Mouse (Mus musculus) stomach, embryonic 16.5 days (tissue): ENCODE data around the gene Klhl36. TPM values are rescaled to one million over a fixed set of nuclear protein-coding genes. Genes with fewer than 3 reads are reported as not detected.
"Not testable (repeated sequence)": the region's sequence is repeated elsewhere in the genome, so short reads cannot be mapped to it uniquely, and the experiment has no call there.

Source experiments
- ATAC-seq: fragments of 200-750 bp; cut with Nextera tagmentation; 2 replicates; pipeline ENCODE4 v1.8.0; 2017; ENCODE audit warnings: moderate number of reproducible peaks, moderate TSS enrichment; ENCODE audit not compliant: insufficient read depth, low FRiP score
- H3K27ac ChIP-seq: fragments of 300-500 bp; sonication (generic); 2 replicates; pipeline ENCODE4 v1.5.1; 2014; ENCODE audit warnings: low read length
- H3K27me3 ChIP-seq: fragments of 300-500 bp; sonication (generic); 2 replicates; pipeline ENCODE4 v1.6.1; 2014; ENCODE audit warnings: low read length, control low read depth, mixed read lengths; ENCODE audit not compliant: control insufficient read depth, insufficient read depth
- H3K36me3 ChIP-seq: fragments of 300-500 bp; sonication (generic); 2 replicates; pipeline ENCODE4 v1.6.1; 2014; ENCODE audit warnings: low read length; ENCODE audit not compliant: control insufficient read depth, insufficient read depth
- H3K4me1 ChIP-seq: fragments of 300-500 bp; sonication (generic); 2 replicates; pipeline ENCODE4 v1.6.1; 2014; ENCODE audit warnings: low read length, control low read depth, mixed read lengths; ENCODE audit not compliant: control insufficient read depth, insufficient read depth
- H3K4me2 ChIP-seq: fragments of 300-500 bp; sonication (generic); 2 replicates; pipeline ENCODE4 v1.6.1; 2014; ENCODE audit warnings: low read depth, low read length, mixed read lengths
- H3K4me3 ChIP-seq: fragments of 300-500 bp; sonication (generic); replicated peaks from 2 replicates; pipeline ENCODE4 v1.5.1; 2014; ENCODE audit warnings: mild to moderate bottlenecking, low read length
- H3K9ac ChIP-seq: fragments of 300-500 bp; sonication (generic); 2 replicates; pipeline ENCODE4 v1.6.1; 2014; ENCODE audit warnings: low read length
- H3K9me3 ChIP-seq: fragments of 300-500 bp; sonication (generic); replicated peaks from 2 replicates; pipeline ENCODE4 v1.6.1; 2016; ENCODE audit warnings: low read length, control low read depth; ENCODE audit not compliant: control insufficient read depth
- WGBS: fragments of 180-500 bp; shearing (Covaris S2); extraction: QIAGEN DNeasy Blood & Tissue Kit; methylation state at CpG from one replicate; pipeline ENCODE4 v1.1.7; 2014; 5-methylcytosine and 5-hydroxymethylcytosine counted together
- polyA plus RNA-seq: library from polyadenylated mRNA; unstranded; fragments of >200 nt; fragmentation: Nextera tagmentation; extraction: Ambion mirVana; gene quantifications from 2 replicates; pipeline ENCODE4 v1.2.1, GENCODE M21; 2015

Klhl36 gene
- polyA plus RNA-seq, 1 experiment from 2014 or later = 10.7 TPM

GRCm38 (mm10) chr8:119838100-119838982 lies 23.7 kb upstream of the Klhl36 start:
- Histone ChIP-seq H3K4me1 (peaks cover 41% of the 10 kb centered on the region), H3K4me3 (peak overlapping the region; percentile 68), H3K36me3 (no peaks in the 10 kb centered on the region), H3K4me2 (peak overlapping the region; percentile 82), H3K27me3 (no peaks in the 10 kb centered on the region), H3K9me3 (0 out of 2 replicates have a peak, but pooled peaks cover 3% of the 10 kb centered on the region), H3K9ac (peak overlapping the region; percentile 82), H3K27ac (peak overlapping the region; percentile 78)
- no peak for ATAC-seq
- 44% methylated on average over 19 of the region's 19 CpGs for WGBS

GRCm38 (mm10) chr8:119838983-119839340 lies 23.1 kb upstream of the Klhl36 start:
- Histone ChIP-seq H3K4me1 (peaks cover 36% of the 10 kb centered on the region), H3K4me3 (peak overlapping the region; percentile 68), H3K4me2 (peak overlapping the region; percentile 82), H3K27me3 (no peaks in the 10 kb centered on the region), H3K36me3 (no peaks in the 10 kb centered on the region), H3K9me3 (0 out of 2 replicates have a peak, but pooled peaks cover 3% of the 10 kb centered on the region), H3K9ac (peak overlapping the region; percentile 82), H3K27ac (peak overlapping the region; percentile 78)
- WGBS = 48% methylated on average over 4 of the region's 4 CpGs
- no peak for ATAC-seq

- no peak for ATAC-seq
- H3K4me1 ChIP-seq = peaks cover 36% of the 10 kb centered on the region
- H3K4me2 ChIP-seq = peak overlapping the region; percentile 82
- peak overlapping the region; percentile 78 for H3K27ac ChIP-seq
- no peaks in the 10 kb centered on the region for H3K27me3 ChIP-seq
- 11% methylated on average over 14 of the region's 14 CpGs for WGBS
- H3K9me3 ChIP-seq = no peaks in the 10 kb centered on the region
- no peaks in the 10 kb centered on the region for H3K36me3 ChIP-seq
- H3K9ac ChIP-seq = peak overlapping the region; percentile 82
- H3K4me3 ChIP-seq = peak overlapping the region; percentile 68
Observed at GRCm38 (mm10) chr8:119839419-119840021, 22.5 kb upstream of the Klhl36 start.

GRCm38 (mm10) chr8:119840275-119840808 lies 21.7 kb upstream of the Klhl36 start, which contains the start of gene Cotl1:
Cotl1 (minus strand) TSS chr8:119840544.
- H3K27me3 ChIP-seq = no peaks in the 10 kb centered on the region
- peak within 1 kb of the TSS; percentile 68 for H3K4me3 ChIP-seq
- no peaks in the 10 kb centered on the region for H3K36me3 ChIP-seq
- H3K9ac ChIP-seq = peak within 1 kb of the TSS; percentile 82
- H3K4me1 ChIP-seq = peaks cover 36% of the 10 kb centered on the region
- no peaks in the 10 kb centered on the region for H3K9me3 ChIP-seq
- under 1% methylated on average over 57 of the region's 57 CpGs for WGBS
- peak within 1 kb of the TSS; percentile 82 for H3K4me2 ChIP-seq
- peak within 1 kb of the TSS; percentile 80 for H3K27ac ChIP-seq
- peak; percentile 93 for ATAC-seq

GRCm38 (mm10) chr8:119840905-119841411 lies 21.1 kb upstream of the Klhl36 start:
- Histone ChIP-seq H3K27me3 (no peaks in the 10 kb centered on the region), H3K9ac (peak overlapping the region; percentile 59), H3K9me3 (no peaks in the 10 kb centered on the region), H3K4me2 (peak overlapping the region; percentile 82), H3K36me3 (no peaks in the 10 kb centered on the region), H3K4me3 (peak overlapping the region; percentile 68), H3K27ac (peak overlapping the region; percentile 80), H3K4me1 (peaks cover 36% of the 10 kb centered on the region)
- 13% methylated on average over 8 of the region's 8 CpGs for WGBS
- ATAC-seq = peak; percentile 26

GRCm38 (mm10) chr8:119843444-119843843 lies 18.6 kb upstream of the Klhl36 start:
- H3K4me1 ChIP-seq = peaks cover 19% of the 10 kb centered on the region
- no peak overlapping the region for H3K4me2 ChIP-seq
- no peak overlapping the region for H3K4me3 ChIP-seq
- H3K27me3 ChIP-seq = no peaks in the 10 kb centered on the region
- H3K9me3 ChIP-seq = no peaks in the 10 kb centered on the region
- H3K36me3 ChIP-seq = no peaks in the 10 kb centered on the region
- H3K9ac ChIP-seq = no peak overlapping the region
- 2% methylated on average over 4 of the region's 4 CpGs for WGBS
- no peak for ATAC-seq
- H3K27ac ChIP-seq = no peak overlapping the region

GRCm38 (mm10) chr8:119844577-119844976 lies 17.5 kb upstream of the Klhl36 start:
- ATAC-seq = no peak
- no peak overlapping the region for H3K27ac ChIP-seq
- H3K9ac ChIP-seq = no peak overlapping the region
- no peaks in the 10 kb centered on the region for H3K36me3 ChIP-seq
- H3K9me3 ChIP-seq = no peaks in the 10 kb centered on the region
- H3K4me3 ChIP-seq = no peak overlapping the region
- 18% methylated on average over 8 of the region's 8 CpGs for WGBS
- no peak overlapping the region for H3K4me2 ChIP-seq
- no peaks in the 10 kb centered on the region for H3K27me3 ChIP-seq
- H3K4me1 ChIP-seq = peaks cover 8% of the 10 kb centered on the region

GRCm38 (mm10) chr8:119845741-119846140 lies 16.3 kb upstream of the Klhl36 start:
- not testable (repeated sequence) for H3K9me3 ChIP-seq, H3K36me3 ChIP-seq, H3K4me1 ChIP-seq, H3K4me3 ChIP-seq, ATAC-seq, H3K9ac ChIP-seq, H3K27me3 ChIP-seq, H3K4me2 ChIP-seq, H3K27ac ChIP-seq
- 80% methylated on average over 7 of the region's 7 CpGs for WGBS
